Mouse (Mus musculus): Measurements from ENCODE around the gene Slc38a10.

Gene Slc38a10

DNA sequence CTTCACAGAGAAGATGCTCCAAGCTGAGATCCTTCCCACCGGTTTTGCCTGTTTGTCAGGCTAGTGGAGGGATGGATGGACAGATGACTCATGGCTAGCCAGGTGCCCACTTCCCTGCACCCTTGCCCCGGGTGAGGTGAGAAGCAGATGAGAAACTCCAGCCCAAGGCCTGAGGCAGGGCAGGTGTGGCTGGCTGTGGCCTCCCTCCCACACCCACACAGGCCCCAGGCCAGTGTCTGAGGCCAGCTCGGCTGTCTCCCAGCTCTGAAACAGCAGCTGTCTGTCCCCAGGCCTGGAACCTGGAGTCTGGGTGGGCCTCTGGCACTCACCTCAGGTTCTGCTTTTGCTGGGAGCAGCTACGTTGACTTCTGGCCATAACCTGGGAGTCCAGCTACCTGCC, 24.8 kb upstream of the Slc38a10 start:
- DNase-seq (ENCODE audit: low spot score in 2 of 2) = no peak

DNA sequence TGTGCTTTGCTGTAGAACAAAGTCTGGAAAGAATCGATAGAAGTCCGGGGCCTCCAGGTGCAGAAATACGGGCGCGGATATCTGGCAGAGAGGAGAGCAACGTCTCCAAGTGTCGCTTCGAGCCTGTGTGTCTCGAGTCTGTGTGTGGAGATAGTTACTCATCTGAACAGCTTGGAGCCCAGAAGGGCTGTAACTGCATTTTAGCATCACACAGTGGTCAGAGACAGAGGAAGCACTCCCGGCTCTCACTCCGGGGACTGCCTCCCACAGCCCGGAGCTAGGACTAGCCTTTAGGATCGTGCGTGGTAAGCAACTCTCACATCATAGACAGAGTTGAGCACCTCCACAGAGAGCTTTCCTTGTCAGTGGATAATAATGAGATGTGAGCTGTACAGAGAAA, 22.1 kb upstream of the Slc38a10 start:
- no peak for DNase-seq (ENCODE audit: low spot score in 2 of 2)

DNA sequence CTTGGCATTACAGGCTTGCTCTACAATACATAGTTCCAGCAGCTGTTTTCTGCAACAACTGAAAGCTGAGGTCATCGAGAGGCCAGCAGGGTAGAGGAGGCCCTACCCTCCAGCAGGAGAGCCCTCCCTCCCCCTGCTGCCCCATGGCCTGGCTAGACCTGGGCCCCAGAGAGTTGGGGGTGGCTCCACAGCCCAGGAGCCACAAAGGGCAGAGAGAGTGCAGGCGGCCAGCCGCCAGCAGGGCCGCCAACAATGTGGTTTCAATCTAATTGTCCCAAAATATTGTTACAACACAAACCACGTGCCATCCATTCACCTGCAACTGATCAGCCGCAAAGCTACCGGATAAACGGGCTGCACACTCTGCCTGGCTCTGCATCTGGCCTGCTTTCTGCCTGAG, 20.0 kb upstream of the Slc38a10 start:
- DNase-seq (ENCODE audit: low spot score in 2 of 2) = no peak

DNA sequence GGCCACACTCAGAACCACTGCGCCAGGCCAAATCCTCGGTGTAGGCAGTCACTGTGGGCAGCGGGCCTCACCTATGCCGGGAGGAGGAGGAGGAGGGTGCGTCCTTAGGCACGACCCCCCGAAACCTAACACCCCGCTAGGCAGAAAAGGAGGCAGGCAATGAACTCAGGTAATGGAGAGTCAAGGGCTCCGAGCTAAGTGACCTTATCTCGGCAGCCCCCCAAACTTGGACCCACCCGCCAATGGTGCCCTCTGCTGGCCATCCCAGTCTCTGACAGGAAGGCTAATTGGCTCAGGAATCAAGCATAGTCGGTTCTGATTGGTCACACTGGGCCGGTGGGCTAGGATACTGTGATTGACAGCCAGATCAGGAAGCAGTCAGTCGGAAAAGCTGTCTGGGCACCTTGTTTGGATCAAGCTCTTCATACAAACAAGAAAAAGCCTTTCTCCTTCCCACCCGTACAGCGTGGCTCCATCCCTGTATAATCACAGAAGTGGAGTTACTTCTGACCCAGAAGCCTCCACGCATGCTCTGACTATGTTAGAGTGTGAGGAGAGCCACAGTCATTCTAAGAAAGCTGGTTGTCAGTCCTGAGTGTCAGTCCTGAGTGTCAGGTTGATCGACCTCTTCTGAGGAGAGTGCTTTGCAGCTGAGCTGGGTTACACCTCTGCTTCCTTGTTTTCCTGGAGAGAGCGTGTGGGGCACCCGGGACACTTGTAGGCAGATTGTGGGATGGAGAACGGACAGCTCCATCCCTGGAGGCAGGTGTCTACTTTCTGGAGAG, 18.3 kb upstream of the Slc38a10 start:
- DNase-seq (ENCODE audit: low spot score in 2 of 2) = peak in 1 of 2 experiments; percentile 73

DNA sequence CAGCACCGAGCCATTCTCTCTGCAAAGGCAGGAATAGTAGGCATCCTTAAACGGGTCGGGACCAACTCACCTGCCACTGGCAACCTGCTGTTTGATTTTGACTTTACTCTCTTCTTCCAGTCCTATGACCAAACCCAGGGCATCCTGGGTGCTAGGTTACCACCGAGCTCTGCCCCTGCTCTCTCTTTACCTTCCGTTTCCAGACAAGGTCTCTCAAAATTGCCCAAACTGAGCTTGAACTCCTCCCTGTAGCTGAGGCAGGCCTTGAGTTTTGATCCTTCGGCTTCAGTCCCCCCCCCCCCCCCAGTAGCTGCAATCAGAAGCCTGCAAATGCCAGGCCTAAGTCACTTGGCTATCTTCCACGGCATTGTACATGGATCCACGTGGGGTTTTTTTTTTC, 17.4 kb upstream of the Slc38a10 start:
- DNase-seq (ENCODE audit: low spot score in 2 of 2) = no peak

DNA sequence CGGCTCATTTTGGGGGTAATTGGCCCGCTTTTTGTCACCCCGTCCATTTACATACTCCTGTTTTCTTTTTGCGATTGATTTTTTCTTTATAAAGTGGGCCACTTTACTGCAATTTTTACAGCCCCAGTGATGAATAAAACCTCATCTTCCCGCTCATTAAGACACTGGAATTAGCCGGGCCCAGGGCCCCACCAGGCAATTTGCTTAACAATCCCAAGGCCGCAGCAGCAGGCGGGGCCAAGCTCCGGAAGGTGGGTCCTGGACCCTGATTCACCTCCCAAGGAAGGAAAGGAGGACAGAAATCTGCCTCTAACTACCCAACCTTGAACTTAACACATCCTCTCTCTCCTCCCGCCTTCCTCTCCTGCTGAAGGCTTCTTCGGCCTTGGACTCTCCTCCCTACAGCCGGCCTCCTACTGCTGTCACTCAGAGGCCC, 16.8 kb upstream of the Slc38a10 start:
- DNase-seq (ENCODE audit: low spot score in 2 of 2) = no peak

DNA sequence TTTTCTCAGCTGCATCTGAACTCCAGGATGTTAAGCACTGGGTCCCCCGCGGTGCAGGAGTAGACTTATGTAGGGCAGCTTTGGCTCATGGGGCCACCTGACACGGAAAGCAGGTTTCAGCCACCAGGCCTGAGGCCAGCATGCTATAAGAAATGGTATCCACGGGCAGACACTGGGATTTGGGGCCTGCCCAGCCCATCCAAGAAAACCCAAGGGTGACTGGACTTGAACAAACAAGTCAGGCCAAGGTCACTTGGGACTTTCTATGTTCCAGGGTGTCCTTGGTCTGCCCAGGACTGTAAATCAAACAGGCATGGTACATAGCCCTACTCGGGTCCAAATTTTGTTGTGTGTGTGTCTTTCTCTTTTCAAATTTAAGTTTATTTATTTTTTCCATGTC, 15.9 kb upstream of the Slc38a10 start:
- no peak for DNase-seq (ENCODE audit: low spot score in 2 of 2)

DNA sequence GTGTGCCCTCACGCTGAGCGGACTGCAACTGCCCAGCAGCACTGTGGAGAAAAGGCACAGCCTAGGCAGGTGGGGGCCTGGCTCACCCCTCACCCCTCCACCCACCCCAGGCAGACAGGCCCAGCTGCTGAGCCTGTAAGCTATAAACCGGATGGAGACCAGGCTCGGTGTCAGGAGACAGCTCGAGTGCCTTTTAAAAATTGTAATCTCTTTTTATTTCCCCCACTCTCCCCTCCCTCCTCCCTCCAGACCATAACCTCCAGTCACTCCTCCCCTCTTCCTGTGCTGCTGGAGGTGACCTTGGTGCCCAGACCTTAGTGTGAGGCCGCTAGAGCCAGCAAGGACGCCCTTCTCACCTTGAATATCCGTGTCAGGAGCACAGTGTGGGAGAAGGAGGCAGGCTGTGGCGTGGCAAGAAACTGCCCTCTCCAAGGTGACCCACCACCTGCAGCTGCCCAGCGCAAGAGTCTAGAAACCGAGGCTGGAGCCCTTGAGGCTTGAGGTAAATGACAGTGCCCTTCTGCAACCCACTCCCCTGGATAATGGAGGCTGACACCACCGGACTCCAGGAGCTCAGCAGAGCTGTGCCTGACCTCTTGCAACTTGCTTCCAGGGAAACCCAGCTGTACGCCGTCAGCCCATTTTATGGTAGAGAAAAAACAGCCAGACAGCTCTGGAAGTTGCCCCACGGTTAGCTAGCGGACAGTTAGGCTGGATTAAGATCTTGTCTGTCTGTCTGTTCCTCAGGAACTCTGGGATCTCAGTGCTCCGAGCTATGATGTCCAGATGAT, 13.5 kb upstream of the Slc38a10 start:
- DNase-seq (ENCODE audit: low spot score in 2 of 2) = no peak

DNA sequence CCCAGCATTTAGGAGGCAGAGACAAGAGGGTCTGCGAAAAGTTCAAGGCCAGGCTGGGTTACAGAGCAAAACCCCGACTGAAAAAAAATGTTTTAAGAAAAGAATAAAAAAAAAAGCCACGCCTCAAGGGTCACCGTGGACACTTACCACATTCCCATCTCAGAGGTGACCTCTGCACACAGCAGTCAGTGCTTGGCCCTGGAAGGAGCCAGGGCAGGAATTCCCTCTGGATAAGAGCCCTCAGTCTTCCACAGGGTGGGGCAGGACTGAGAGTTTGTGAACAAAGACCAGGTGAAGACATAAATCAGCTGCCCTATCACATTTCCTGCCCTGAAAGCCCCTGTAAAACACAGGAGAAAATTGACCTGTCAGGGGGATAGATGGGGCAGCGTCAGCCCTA, 12.9 kb upstream of the Slc38a10 start:
- DNase-seq (ENCODE audit: low spot score in 2 of 2) = no peak

DNA sequence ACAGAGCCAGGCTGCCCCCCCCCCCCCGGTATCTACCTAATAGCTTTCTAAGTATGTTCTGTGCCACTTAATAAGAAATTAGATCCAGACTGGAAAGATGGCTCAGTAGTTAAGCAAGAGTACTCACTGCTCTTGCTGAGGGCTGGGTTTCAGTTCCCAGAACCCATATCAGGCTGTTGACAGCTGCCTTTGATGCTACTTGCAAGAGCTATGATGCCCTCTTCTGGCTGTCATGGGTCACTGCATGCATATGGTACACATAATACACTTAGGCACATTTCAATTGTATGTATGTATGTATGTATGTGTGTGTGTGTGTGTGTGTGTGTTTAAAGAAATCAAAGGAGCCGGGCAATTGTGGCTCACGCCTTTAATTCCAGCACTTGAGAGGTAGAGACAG, 12.1 kb upstream of the Slc38a10 start:
- no peak for DNase-seq (ENCODE audit: low spot score in 2 of 2)

DNA sequence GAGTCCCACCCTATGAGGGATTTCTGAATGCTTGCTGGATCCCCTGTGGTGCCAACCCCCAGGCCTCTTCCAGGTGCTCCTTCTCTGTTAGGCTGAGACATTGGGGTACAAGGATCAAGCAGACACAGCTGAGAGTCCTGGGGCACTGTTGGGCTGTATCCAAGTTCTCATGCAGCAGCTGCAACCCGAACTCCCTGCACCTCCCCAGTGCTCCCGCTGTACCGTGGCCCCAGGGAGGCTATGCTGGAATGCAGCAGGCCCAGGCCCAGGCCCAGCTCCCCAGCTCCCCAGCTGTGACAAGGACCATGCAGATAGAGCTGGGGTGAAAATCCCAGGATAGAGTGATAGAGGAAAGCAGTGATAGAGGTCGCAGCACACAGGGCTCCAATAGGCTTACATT, 10.1 kb upstream of the Slc38a10 start:
- DNase-seq (ENCODE audit: low spot score in 2 of 2) = no peak

DNA sequence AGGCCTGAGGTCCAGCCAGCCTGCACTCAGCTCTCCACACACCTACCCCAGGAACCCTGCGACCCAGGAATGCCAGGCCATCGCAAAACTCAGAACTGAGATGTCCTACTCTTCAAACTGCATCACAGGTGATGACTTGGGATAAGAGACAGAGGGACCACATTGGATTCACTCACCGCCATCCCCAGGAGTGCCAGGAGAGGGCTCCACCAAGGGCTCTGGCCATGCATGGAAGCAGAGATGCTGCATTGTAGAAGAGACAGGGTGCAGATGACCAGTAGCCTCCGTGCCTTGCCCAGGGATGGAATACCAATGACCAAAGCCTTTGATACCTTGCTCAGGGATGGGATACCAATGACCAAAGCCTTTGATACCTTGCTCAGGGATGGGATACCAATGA, 9.3 kb upstream of the Slc38a10 start:
- DNase-seq (ENCODE audit: low spot score in 2 of 2) = no peak

DNA sequence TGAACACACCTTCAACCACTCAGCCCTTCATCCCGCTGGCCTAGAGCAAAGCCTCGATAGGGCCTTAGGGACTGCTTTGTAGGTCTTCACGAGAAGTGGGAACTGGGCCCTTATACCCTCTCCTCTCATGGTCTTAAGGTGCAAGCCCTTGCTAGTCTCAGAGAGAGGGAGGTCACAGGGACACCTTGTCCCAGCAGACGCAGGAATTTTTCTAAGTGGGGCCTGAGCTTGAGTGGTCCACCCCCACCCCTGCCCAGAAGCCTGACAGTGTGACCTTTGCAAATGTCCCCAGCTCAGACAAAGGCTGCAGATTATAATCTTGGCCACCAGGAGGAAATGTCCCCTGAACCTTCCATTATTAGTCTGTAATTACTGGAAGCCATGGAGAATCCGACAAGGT, 8.5 kb upstream of the Slc38a10 start:
- no peak for DNase-seq (ENCODE audit: low spot score in 2 of 2)

DNA sequence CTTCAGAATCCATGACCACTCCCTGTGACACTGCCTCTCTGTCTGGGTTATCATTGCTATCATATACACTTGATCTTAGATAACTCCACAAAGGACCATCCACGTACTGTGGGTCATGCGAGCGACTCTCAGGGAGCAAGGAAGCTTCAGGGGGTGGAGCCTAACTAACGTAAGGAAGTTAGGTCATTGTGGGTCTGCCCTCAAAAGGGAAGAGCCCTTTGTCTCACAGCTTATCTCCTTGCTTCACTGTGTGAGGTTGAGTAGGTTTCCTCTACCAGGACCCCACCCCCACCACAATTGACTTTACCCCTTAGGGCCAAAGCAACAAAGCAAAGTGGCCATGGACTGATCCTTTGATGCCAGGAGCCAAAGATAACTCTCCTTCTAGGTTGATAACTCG, 7.7 kb upstream of the Slc38a10 start:
- no peak for DNase-seq (ENCODE audit: low spot score in 2 of 2)

DNA sequence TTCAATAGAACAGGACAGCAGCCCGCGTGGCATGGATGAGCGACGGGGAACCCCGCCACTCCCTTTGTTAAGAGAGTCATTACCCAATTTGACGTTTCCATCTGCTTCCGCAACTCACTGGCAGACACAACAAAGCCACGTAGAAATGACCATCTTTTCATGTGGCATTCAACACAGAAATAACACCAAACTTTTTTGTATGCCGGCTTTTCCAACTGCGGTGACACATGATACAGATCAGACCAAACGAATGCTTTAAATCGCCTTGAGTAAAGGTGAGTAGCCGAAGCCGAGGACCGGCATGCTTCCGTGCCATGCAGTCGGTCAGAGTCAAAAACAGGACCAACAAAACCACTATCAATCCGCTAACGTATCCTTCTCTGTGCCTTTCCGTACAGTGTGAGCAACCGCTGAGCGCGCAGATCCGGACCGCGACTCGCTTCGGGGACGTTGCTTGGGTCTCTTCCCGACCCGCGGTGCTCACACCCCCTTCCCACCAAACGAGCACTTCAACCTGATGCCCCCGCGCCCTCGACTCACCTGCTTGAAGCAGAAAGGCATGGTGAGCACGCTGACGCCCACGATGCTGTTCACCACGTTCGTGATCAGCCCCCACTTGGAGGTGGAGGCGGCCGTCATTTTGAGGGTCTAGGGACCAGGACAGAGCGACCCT, 570 bp downstream of the Slc38a10 start:
- DNase-seq (ENCODE audit: low spot score in 2 of 2) = no peak

DNA sequence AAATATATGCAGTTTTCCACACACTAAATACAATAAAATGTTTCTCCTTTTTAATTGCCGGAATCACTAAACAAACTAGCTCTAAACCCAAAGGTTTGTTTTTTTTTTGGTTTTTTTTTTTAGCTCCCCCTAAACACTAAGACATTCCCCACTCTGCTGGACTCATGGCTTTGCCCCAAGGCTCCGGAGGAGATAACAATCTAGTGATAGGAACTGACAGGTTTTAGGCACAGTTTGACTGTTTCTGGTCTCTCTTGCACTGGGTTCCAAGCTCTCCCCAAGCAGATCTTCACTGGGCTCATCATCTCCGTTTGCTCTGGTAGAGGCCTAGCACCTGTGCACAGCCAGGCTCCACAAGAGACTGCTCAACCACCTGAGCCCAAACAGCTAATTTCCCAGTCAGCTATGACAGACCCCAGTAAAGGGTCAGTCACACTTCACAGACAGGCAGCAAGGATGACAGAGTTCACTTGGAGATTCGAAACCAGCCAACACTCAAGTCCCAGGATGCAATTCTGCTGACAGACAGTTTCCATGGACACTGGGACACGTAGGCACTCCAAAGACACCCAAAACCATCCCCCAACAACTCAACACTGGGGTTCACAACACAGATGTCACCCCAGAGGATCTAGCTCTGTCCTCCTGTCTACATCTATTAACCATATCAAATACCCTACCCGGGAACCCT, 1.5 kb downstream of the Slc38a10 start:
- DNase-seq (ENCODE audit: low spot score in 2 of 2) = no peak

DNA sequence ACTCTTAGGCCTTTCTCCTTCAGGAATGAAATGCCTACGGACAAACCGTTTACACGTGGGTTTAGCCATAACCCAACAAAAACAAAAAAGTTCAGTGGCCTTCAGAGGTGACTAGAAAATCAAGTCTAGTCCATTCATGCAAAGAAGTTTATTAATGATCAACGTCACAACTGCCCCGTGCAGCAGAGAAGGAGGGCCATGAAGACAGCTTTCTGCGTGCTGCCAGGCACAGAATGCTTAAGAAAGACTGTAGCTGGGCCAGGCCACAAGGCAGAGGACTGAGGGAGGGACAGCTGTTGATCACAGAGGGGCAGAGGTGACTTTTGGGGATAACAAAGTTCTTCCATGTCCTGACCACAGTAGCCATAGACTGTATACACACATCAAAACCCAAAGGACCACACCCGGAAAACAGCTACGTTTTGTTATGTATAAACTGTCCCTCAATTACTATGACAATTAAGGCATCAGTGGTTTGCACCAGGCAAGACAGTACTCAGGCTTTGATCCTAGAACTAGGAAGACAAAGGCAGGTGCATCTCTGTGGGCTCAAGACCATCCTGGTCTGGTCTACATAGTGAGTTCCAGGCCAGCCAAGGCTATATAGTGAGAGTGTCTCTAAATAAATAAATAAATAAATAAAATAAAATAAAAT, 2.8 kb downstream of the Slc38a10 start:
- no peak for DNase-seq (ENCODE audit: low spot score in 2 of 2)

DNA sequence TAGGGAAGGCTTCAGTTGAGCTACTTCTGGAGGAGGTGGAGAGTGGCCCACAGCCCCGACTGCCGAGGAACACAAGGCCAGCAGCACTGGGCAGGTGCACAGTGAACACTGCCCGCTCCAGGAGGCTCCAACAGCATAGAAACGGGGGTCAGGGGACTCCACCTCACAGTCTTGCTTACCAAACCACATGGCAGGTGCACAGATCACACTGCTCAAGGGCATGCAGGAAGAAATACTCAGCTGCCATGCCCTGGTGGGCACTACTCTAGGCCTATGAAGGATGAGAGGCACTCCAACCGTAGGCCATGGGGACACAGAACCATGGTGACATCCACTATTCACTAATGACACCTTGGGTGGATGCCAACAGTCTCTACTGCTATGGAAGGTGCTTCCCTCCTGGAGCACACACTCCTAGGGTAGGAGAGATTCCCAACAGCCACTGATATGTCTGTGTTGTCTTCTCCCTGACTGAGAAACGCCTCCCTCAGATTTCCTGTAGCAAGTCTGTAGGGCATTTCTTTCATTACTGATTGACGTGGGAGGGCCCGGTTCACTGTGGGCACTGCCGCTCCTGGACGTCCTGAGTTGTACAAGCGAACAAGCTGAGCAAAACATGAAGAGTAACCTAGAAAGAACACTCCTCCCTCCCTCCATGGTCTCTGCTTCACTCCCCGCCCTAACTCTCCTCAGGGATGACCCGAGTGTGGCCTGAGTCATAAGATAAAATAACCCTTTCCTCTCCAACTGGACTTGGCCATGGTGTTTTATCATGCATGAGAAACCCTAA, 7.2 kb downstream of the Slc38a10 start:
- no peak for DNase-seq (ENCODE audit: low spot score in 2 of 2)

DNA sequence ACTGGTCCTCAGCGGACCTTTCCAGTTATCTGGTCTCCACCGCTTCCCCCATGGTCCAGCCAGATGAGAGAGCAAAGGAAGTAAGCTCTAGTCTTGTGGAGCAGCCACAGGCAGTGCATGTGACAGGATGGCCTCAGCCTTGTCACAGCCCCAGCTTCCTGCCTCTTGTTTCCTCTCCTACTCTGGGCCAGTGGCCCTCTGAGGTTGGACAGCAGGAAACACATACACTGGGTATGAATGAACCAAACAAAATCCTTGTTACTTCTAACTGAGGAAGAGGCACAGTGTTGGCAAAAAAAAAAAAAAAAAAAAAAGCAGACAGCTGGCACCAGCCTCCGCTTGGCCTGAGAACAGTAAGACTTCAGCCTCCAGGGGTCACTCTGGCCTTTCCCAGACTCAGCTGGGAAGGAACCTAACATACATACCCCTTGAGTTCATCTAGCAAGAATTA, 8.5 kb downstream of the Slc38a10 start:
- DNase-seq (ENCODE audit: low spot score in 2 of 2) = peak in 1 of 2 experiments; percentile 43

DNA sequence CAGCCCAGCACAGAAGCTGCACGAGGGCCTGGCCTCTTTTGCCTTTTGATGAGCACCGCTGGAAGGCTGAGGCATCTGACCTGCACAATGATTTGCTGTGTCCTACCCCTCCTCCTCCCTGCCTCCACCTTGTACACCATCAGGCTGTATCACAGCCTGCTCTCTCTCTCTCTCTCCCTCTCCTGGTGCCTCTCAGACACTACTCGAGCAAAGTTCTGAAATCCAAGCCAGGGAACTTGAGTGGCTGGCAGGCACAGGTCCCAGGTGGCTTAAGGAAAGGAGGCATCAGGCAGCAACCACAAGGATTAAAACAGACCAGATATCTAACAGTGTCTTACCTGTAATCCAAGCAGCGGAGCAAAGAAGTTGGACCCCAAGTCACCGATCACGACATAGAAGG, 10.9 kb downstream of the Slc38a10 start:
- no peak for DNase-seq (ENCODE audit: low spot score in 2 of 2)

DNA sequence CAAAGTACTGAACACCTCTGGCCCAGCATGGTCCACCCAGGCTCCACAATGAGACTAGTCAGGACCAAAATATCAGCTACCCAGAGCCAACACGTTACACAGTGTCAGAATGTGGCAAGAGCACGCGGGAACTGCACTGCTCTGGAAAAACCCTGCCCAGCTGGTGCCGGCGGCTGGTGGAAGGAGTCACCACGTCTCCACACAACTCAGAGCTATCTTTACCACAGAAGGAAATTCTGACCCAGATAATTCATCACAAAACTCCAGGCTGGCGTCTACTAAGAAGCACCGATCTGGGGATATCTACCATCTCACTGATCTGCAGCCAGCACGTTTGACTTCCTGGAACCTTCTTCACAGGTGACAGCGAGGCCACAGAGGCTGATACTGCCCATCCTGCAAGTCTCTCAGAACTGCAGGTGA, 11.8 kb downstream of the Slc38a10 start:
- peak in 1 of 2 experiments; percentile 34 for DNase-seq (ENCODE audit: low spot score in 2 of 2)
